Comparison of ENCODE assay signal across 9 mouse cellular contexts in the genomic region with DNA sequence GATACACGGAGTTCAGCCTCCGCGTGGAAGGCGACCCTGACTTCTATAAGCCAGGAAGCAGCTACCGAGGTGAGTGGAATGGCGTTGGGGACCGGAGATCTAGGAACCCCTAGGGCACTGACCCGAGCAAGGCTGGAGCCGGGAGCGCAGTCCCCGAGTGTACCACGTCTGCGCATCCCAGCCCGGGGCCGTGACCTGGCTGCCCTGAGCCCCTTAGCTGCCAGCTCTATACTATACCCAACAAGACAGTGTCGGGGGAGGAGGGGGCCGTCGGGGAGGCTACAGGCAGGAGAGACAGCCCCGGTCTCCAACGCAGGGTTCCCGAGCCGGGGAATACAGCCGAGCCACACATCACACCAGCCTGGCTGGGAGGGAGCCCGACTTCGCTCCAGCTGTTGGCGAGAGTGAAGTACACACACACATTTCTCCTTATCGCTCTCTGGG. TPM values are rescaled to one million over a fixed set of nuclear protein-coding genes. Genes with fewer than 3 reads are reported as not detected.
DNase-seq lines count a peak whose midpoint lies in the region; ATAC-seq and TF ChIP-seq lines count a peak whose summit lies in the region.
"Had no signal": no experiment of that assay in that cellular context is flagged by ENCODE, and none has a peak within 500 bp of the region (broad histone marks: within the 10 kb centered on the region; RNA-seq: fewer than 3 reads in every experiment).

No protein-coding gene starts in this region.

- WGBS in kidney, adult 2 months = 9% methylated on average over 27 of the region's 27 CpGs
- 1% methylated on average over 27 of the region's 27 CpGs for WGBS in embryonic facial prominence, embryonic 15.5 days
- WGBS in hindbrain, embryonic 14.5 days = under 1% methylated on average over 27 of the region's 27 CpGs
- 2% methylated on average over 27 of the region's 27 CpGs for WGBS in stomach, embryonic 16.5 days

- no peaks in the 10 kb centered on the region for H3K36me3 ChIP-seq in kidney, adult 2 months (ENCODE audit: control insufficient read depth, insufficient read depth, low read length)
- no peaks in the 10 kb centered on the region for H3K36me3 ChIP-seq in embryonic facial prominence, embryonic 15.5 days
- H3K36me3 ChIP-seq in hindbrain, embryonic 14.5 days (replicated peaks; ENCODE audit: control insufficient read depth, insufficient read depth) = no peaks in the 10 kb centered on the region
- H3K36me3 ChIP-seq in stomach, embryonic 16.5 days (ENCODE audit: control insufficient read depth, insufficient read depth, low read length) = no peaks in the 10 kb centered on the region

- no peak for DNase-seq in kidney, adult 2 months
- no peak for DNase-seq in kidney, adult 8-10 months
- DNase-seq in Muller cell, postnatal 12 days (ENCODE audit: inconsistent ontology term) = peak; percentile 49
- DNase-seq in hindbrain, embryonic 14.5 days (ENCODE audit: low spot score) = no peak
- peak; percentile 6 to 37 for DNase-seq in lung, postnatal 4 days
- no peak for DNase-seq in adrenal gland, postnatal 14 days

- peak overlapping the region; percentile 43 for H3K27ac ChIP-seq in kidney, adult 2 months (ENCODE audit: insufficient read depth, low read depth, low read length)
- H3K27ac ChIP-seq in embryonic facial prominence, embryonic 15.5 days (replicated peaks) = no peak overlapping the region
- peak overlapping the region; percentile 53 for H3K27ac ChIP-seq in hindbrain, embryonic 14.5 days
- H3K27ac ChIP-seq in stomach, embryonic 16.5 days (ENCODE audit: low read length) = no peak overlapping the region

- peak; percentile 21; the same call in 1 of the 2 replicates for ATAC-seq in embryonic facial prominence, embryonic 15.5 days (ENCODE audit: insufficient number of reproducible peaks, low FRiP score, low TSS enrichment, low read depth)
- ATAC-seq in hindbrain, embryonic 14.5 days (ENCODE audit: low FRiP score) = peak; percentile 44; the same call in 1 of the 2 replicates
- ATAC-seq in stomach, embryonic 16.5 days (ENCODE audit: insufficient read depth, low FRiP score) = peak; percentile 23; the same call in 1 of the 2 replicates

- H3K9me3 ChIP-seq in embryonic facial prominence, embryonic 15.5 days (replicated peaks) = 0 out of 2 replicates have a peak, but pooled peaks cover 7% of the 10 kb centered on the region
- H3K9me3 ChIP-seq in hindbrain, embryonic 14.5 days (ENCODE audit: control insufficient read depth, low read length) = peaks cover 7% of the 10 kb centered on the region; the same call in 1 of the 2 replicates
- H3K9me3 ChIP-seq in stomach, embryonic 16.5 days (replicated peaks; ENCODE audit: control insufficient read depth, low read length) = no peaks in the 10 kb centered on the region

- TF ChIP-seq POLR2A in kidney, adult 2 months (IDR thresholded peaks at IDR 0.05; ENCODE audit: low read depth, low read length) = no peak

- H3K4me1 ChIP-seq in kidney, adult 2 months (ENCODE audit: control insufficient read depth, insufficient read depth, low read length) = 0 out of 2 replicates have a peak, but pooled peaks cover 5% of the 10 kb centered on the region
- peaks cover 19% of the 10 kb centered on the region for H3K4me1 ChIP-seq in embryonic facial prominence, embryonic 15.5 days
- H3K4me1 ChIP-seq in hindbrain, embryonic 14.5 days (replicated peaks; ENCODE audit: control insufficient read depth, insufficient read depth, low read length) = peaks cover 11% of the 10 kb centered on the region; the same call in 1 of the 2 replicates
- H3K4me1 ChIP-seq in stomach, embryonic 16.5 days (ENCODE audit: control insufficient read depth, insufficient read depth, low read length) = peaks cover 6% of the 10 kb centered on the region; the same call in 1 of the 2 replicates

- peak overlapping the region; percentile 57 for H3K9ac ChIP-seq in embryonic facial prominence, embryonic 15.5 days
- H3K9ac ChIP-seq in hindbrain, embryonic 14.5 days = peak overlapping the region; percentile 63
- H3K9ac ChIP-seq in stomach, embryonic 16.5 days (ENCODE audit: low read length) = peak overlapping the region; percentile 76

- H3K27me3 ChIP-seq in kidney, adult 2 months (replicated peaks; ENCODE audit: control insufficient read depth, insufficient read depth, low read length) = peaks cover 2% of the 10 kb centered on the region; the same call in 1 of the 2 replicates
- peaks cover 32% of the 10 kb centered on the region for H3K27me3 ChIP-seq in embryonic facial prominence, embryonic 15.5 days
- H3K27me3 ChIP-seq in hindbrain, embryonic 14.5 days (ENCODE audit: control insufficient read depth, insufficient read depth, low read length) = peaks cover 38% of the 10 kb centered on the region
- peaks cover 14% of the 10 kb centered on the region for H3K27me3 ChIP-seq in stomach, embryonic 16.5 days (ENCODE audit: control insufficient read depth, insufficient read depth, low read length)

- TF ChIP-seq CTCF in kidney, adult 2 months (conservative IDR thresholded peaks at IDR 0.05; ENCODE audit: insufficient read depth, insufficient read length, low read depth, low read length) = no peak

- H3K4me2 ChIP-seq in embryonic facial prominence, embryonic 15.5 days (replicated peaks) = peak overlapping the region; percentile 98
- peak overlapping the region; percentile 97 for H3K4me2 ChIP-seq in hindbrain, embryonic 14.5 days (replicated peaks)
- H3K4me2 ChIP-seq in stomach, embryonic 16.5 days (ENCODE audit: low read depth, low read length) = peak overlapping the region; percentile 100

- H3K4me3 ChIP-seq in kidney, adult 2 months (ENCODE audit: insufficient read depth, low read depth, low read length) = peak overlapping the region; percentile 57
- H3K4me3 ChIP-seq in embryonic facial prominence, embryonic 15.5 days (replicated peaks) = peak overlapping the region; percentile 59
- H3K4me3 ChIP-seq in hindbrain, embryonic 14.5 days (replicated peaks; ENCODE audit: low read length) = peak overlapping the region; percentile 53
- peak overlapping the region; percentile 59 for H3K4me3 ChIP-seq in stomach, embryonic 16.5 days (replicated peaks; ENCODE audit: low read length)

RNA-seq across cellular contexts. Expression of gene Spon1, which starts 0.7 kb away (rescaled TPM):
- polyA plus RNA-seq in kidney, adult 2 months (2012; rRNA removed) = 20.1 and 20.2 TPM in 2 replicates
- polyA plus RNA-seq in embryonic facial prominence, embryonic 15.5 days (2015; fragmentation: Nextera tagmentation; extraction: Ambion mirVana) = 29.6 and 30.2 TPM in 2 replicates
- polyA plus RNA-seq in hindbrain, embryonic 14.5 days (2014; fragmentation: Nextera tagmentation; extraction: Ambion mirVana) = 84.4 and 90.5 TPM in 2 replicates
- polyA plus RNA-seq in stomach, embryonic 16.5 days (2015; fragmentation: Nextera tagmentation; extraction: Ambion mirVana) = 17.8 and 18.1 TPM in 2 replicates
- total RNA-seq in adrenal gland, postnatal 14 days (2021) = 9.9 and 14.5 TPM in 2 replicates
- total RNA-seq: MEL had no signal

Comparison
In these comparisons a context has a peak if more than half of its experiments do, and no peak if none do; other contexts are left out.
1. DNase-seq: peak in Muller cell, postnatal 12 days (single experiment) and lung, postnatal 4 days (2 of 2); none in kidney, adult 2 months (single experiment), kidney, adult 8-10 months (0 of 2), hindbrain, embryonic 14.5 days (single experiment) and adrenal gland, postnatal 14 days (single experiment).
2. H3K27ac ChIP-seq: peak in kidney, adult 2 months (single experiment) and hindbrain, embryonic 14.5 days (single experiment); none in embryonic facial prominence, embryonic 15.5 days (single experiment) and stomach, embryonic 16.5 days (single experiment).
3. Peak in every context shown above with its lines, with median percentiles within 50 percentile points of each other: H3K4me3 ChIP-seq, ATAC-seq, H3K4me2 ChIP-seq and H3K9ac ChIP-seq.